Mouse (Mus musculus): ENCODE measurements around the gene Casp4. TPM values are rescaled to one million over a fixed set of nuclear protein-coding genes. Genes with fewer than 3 reads are reported as not detected.

The Casp4 gene
- total RNA-seq, 2 experiments from 2014 or later, result 0.17 to 1.5 TPM

DNA sequence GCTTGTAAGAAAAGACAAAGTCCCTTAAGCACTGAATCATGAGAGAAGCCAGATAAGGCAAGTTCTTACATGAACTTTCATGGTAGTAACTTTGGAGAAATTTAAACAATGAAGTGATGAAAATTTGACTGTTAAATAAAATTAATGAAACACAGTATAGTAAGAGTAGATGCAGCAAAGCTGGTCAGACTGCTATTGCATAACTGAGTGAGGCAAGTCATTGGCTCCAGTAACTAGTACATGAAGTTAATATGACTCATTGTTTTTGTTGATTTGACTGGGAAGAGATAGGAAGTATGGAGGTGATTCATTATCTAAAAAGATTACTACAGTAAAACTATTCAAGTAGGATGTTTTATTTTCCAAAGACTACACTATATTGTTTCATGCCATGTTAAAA, 48.2 kb downstream of the Casp4 start:
- DNase-seq (ENCODE audit: low spot score in 2 of 2), result no peak

More for the DNA sequence above, 48.2 kb downstream of the Casp4 start:
- intact Hi-C loops (cut with DNase I), result no loop called here

Other genes with a start within 250 kb of the Casp4 start
- gene Casp1, start 10.3 kb upstream of the Casp4 start, total RNA-seq (2021), result 1 to 10 TPM in 1 of 2 experiments, under 1 TPM in 1; 0.77 to 1.3 TPM
- 1 to 10 TPM in 1 of 2 experiments, under 1 TPM in 1; 0.80 to 1.5 TPM for gene Casp12, start 36.6 kb downstream of the Casp4 start, total RNA-seq (2021)

Measured in left cerebral cortex, postnatal 14 days (tissue).